Mouse (Mus musculus) kidney, embryonic 15.5 days (tissue): ENCODE results near the gene Nmrk1. TPM values are rescaled to one million over a fixed set of nuclear protein-coding genes. Genes with fewer than 3 reads are reported as not detected.

Experiments
- ATAC-seq: fragments of 200-750 bp; cut with Nextera tagmentation; replicated peaks from 2 replicates; pipeline ENCODE4 v1.8.0; 2017; ENCODE audit warnings: moderate TSS enrichment; ENCODE audit not compliant: low FRiP score
- H3K27ac ChIP-seq: fragments of 300-500 bp; sonication (generic); 2 replicates; pipeline ENCODE4 v1.5.1; 2015; ENCODE audit warnings: mild to moderate bottlenecking, inconsistent platforms
- H3K27me3 ChIP-seq: fragments of 300-500 bp; sonication (generic); 2 replicates; pipeline ENCODE4 v1.6.1; 2015; ENCODE audit warnings: inconsistent platforms
- H3K36me3 ChIP-seq: fragments of 300-500 bp; sonication (generic); 2 replicates; pipeline ENCODE4 v1.6.1; 2015; ENCODE audit warnings: inconsistent platforms
- H3K4me1 ChIP-seq: fragments of 300-500 bp; sonication (generic); 2 replicates; pipeline ENCODE4 v1.6.1; 2015; ENCODE audit warnings: inconsistent platforms
- H3K4me2 ChIP-seq: fragments of 300-500 bp; sonication (generic); 2 replicates; pipeline ENCODE4 v1.6.1; 2015; ENCODE audit warnings: moderate library complexity, mild to moderate bottlenecking, inconsistent platforms
- H3K4me3 ChIP-seq: fragments of 300-500 bp; sonication (generic); replicated peaks from 2 replicates; pipeline ENCODE4 v1.5.1; 2015; ENCODE audit warnings: mild to moderate bottlenecking, inconsistent platforms
- H3K9ac ChIP-seq: fragments of 300-500 bp; sonication (generic); 2 replicates; pipeline ENCODE4 v1.6.1; 2015; ENCODE audit warnings: mild to moderate bottlenecking, inconsistent platforms
- H3K9me3 ChIP-seq: fragments of 300-500 bp; sonication (generic); replicated peaks from 2 replicates; pipeline ENCODE4 v1.6.1; 2016; ENCODE audit warnings: inconsistent platforms
- WGBS: fragments of 180-500 bp; shearing (Covaris S2); methylation state at CpG from one replicate; pipeline ENCODE4 v1.1.7; 2015; ENCODE audit warnings: mixed read lengths; 5-methylcytosine and 5-hydroxymethylcytosine counted together
- polyA plus RNA-seq: library from polyadenylated mRNA; unstranded; fragments of >200 nt; fragmentation: Nextera tagmentation; extraction: Ambion mirVana; gene quantifications from 2 replicates; pipeline ENCODE4 v1.2.1, GENCODE M21; 2015

Gene Nmrk1
- polyA plus RNA-seq, 1 experiment from 2014 or later = 24.7 TPM

DNA sequence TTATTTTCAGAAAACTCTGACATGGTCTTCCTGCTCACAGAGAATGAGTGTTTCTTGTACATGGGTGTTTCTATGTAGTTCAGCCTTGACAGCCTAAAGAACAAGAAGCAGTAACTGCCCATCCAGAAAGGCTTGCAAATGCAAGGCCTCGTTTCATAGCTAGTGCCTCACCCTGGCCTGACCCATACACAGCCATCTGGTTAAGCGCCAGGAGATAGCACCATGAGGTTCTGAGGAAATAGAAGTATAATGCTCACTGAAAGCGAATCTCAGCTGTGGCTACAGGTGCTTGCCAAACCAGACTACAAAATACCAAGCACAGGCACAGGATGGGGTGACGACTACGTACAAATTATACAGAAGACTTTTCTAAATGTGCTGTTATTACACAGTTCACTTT, 34.9 kb upstream of the Nmrk1 start:
- Histone ChIP-seq H3K4me2 (no peak overlapping the region), H3K27me3 (no peaks in the 10 kb centered on the region), H3K4me3 (no peak overlapping the region), H3K9me3 (no peaks in the 10 kb centered on the region), H3K9ac (no peak overlapping the region), H3K36me3 (peaks cover 9% of the 10 kb centered on the region), H3K4me1 (peaks cover 23% of the 10 kb centered on the region), H3K27ac (no peak overlapping the region)
- ATAC-seq = no peak
- WGBS = 84% methylated on average over 5 of the region's 5 CpGs

DNA sequence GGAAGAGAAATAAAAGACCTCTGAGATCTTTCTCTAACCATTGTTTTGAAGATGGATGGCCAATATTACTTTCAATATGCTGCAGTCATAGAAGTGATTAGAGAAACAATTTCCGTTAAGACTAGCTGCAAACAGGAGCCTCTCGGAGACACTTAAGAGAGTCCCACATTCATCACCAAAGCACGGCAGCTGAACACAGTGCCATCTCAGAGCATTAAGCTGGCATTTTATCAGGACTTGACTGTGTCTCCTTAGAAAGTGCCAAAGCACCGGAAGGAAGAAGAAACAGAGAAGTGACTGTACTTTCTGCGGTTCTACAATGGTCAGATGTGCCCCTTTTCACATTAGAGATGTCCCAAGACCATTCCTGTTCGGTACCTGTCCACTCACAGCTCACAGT, 34.0 kb upstream of the Nmrk1 start:
- ATAC-seq = no peak
- H3K9me3 ChIP-seq = no peaks in the 10 kb centered on the region
- H3K36me3 ChIP-seq = peaks cover 16% of the 10 kb centered on the region
- H3K27me3 ChIP-seq = no peaks in the 10 kb centered on the region
- no peak overlapping the region for H3K4me3 ChIP-seq
- no peak overlapping the region for H3K9ac ChIP-seq
- no peak overlapping the region for H3K27ac ChIP-seq
- WGBS = 83% methylated on average over 6 of the region's 6 CpGs
- H3K4me1 ChIP-seq = peaks cover 17% of the 10 kb centered on the region
- H3K4me2 ChIP-seq = no peak overlapping the region

DNA sequence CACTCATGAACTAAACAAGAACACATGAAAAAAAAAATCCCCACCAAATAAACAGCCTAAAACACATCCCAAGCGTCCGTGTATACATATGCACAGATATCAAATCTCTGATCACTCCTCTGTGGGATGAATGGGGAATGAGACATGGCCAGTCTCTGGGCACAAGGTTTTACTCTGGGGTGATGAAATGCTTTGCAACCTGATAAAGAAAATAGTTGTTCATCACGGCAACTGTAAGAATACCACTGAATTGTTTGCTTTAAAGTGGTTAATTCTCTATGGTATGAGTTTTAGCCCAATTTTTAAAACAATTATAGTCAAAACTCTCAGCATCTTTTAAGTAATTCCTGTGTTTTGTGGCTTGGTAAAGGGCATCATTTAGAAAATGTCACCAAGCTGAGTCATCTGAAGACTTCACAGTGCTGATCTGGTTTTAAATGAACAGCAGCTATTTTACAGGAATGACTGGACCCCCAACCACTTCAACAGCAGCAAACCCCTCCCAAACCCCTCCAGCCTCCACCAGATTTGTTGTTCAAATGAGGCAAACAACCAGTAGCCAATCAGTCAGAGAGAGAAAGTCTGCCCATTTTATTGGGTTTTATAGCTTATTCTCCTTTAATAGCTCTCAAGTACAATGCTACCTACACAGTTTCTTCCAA, 33.4 kb upstream of the Nmrk1 start:
- ATAC-seq = no peak
- no peaks in the 10 kb centered on the region for H3K27me3 ChIP-seq
- WGBS = 86% methylated on average over 3 of the region's 3 CpGs

DNA sequence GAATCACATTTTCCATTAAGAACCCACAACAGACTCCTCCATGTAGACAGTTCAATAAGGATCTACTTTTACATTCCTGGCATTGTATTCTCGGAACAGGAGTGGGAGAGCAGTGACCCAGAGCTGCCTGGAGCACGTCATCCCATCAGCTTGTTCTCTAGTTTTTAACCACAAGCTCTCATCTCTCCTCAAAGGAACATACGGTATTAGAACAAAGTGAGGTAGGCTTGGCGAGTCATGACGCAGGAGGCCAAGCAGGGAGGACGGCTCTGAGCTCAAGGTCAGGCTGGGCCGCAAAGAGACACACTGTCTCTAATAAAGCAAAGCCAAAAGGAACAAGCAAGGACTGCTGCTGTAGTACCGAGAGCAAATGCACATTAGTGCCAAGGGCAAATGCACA, 32.7 kb upstream of the Nmrk1 start:
- Histone ChIP-seq H3K27ac (peak overlapping the region; percentile 14; the same call in 1 of the 2 replicates), H3K4me2 (no peak overlapping the region), H3K36me3 (peaks cover 18% of the 10 kb centered on the region), H3K9me3 (no peaks in the 10 kb centered on the region), H3K4me3 (no peak overlapping the region), H3K4me1 (peaks cover 11% of the 10 kb centered on the region; the same call in 1 of the 2 replicates), H3K27me3 (no peaks in the 10 kb centered on the region), H3K9ac (no peak overlapping the region)
- WGBS = 46% methylated on average over 8 of the region's 8 CpGs
- ATAC-seq = no peak; the same call in 1 of the 2 replicates

More for the DNA sequence above, 33.4 kb upstream of the Nmrk1 start:
- H3K4me2 ChIP-seq = no peak overlapping the region
- H3K4me3 ChIP-seq = no peak overlapping the region
- peaks cover 18% of the 10 kb centered on the region for H3K36me3 ChIP-seq
- no peak overlapping the region for H3K9ac ChIP-seq
- peaks cover 16% of the 10 kb centered on the region for H3K4me1 ChIP-seq
- H3K9me3 ChIP-seq = no peaks in the 10 kb centered on the region
- H3K27ac ChIP-seq = 0 out of 2 replicates have a peak overlapping the region, but pooled peaks have one; percentile 14

DNA sequence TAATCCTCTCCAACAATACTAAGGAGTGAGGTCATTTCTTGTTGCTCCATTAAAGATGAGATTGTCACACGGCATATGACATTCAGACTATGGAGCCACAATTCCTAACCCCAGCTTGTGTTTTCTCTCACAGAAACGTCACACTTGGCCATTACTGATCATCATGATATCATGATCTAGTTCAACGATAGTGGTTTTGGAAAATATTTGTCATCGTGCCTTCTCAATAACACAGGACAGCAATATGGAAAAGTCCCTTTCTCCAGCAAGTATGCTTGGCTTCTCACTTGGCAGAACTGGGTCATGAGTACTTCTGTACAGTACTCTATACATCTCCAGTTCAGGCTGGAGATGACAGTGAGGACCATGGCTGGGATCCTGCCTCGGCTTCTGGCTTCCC, 32.1 kb upstream of the Nmrk1 start:
- ATAC-seq = no peak
- Histone ChIP-seq H3K9ac (no peak overlapping the region), H3K27ac (no peak overlapping the region), H3K36me3 (peaks cover 18% of the 10 kb centered on the region), H3K4me2 (no peak overlapping the region), H3K9me3 (no peaks in the 10 kb centered on the region), H3K4me1 (peaks cover 11% of the 10 kb centered on the region; the same call in 1 of the 2 replicates), H3K27me3 (no peaks in the 10 kb centered on the region), H3K4me3 (no peak overlapping the region)
- 85% methylated on average over 5 of the region's 5 CpGs for WGBS

DNA sequence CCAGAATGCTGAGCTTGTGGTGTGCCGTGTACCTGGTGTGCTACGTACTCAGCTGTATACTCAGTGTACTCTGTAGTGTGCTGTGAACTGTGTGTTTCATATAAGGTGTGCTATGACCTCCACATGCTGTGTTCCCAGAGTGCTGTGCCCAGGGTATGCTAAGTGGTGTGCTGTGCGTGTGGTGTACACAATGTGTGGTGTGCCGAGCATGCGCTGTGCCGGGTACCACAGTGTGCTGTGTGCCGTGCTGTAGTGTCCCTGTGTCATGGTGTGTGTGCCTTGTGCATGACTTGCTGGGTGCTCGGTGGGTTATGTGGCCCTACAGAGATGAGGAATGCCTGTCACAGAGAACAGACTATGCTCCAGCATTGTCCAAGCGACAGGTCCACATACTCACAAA, 31.1 kb upstream of the Nmrk1 start:
- no peak overlapping the region for H3K9ac ChIP-seq
- no peaks in the 10 kb centered on the region for H3K9me3 ChIP-seq
- 95% methylated on average over 9 of the region's 9 CpGs for WGBS

DNA sequence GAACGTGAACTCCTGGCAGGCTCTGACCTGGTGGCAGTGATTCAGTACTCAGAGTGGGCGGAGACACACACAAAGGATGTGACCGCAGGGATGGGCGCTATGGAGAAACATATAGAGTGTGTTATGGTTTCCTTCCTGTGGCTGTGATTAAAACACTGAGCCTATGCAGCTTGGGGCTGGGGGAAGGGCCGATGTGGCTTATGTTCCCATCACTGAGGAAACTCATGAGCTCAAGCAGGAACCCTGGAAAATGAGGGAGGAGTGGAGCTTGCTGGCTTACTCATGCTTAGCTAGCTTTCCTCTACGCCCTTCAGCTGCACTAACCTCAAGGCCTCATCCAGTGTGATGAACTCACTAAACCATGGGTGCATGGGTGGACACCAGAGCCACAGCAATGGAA, 28.7 kb upstream of the Nmrk1 start:
- Histone ChIP-seq H3K36me3 (peaks cover 18% of the 10 kb centered on the region), H3K27ac (peak overlapping the region; percentile 45; the same call in 1 of the 2 replicates), H3K4me2 (no peak overlapping the region), H3K27me3 (no peaks in the 10 kb centered on the region), H3K4me3 (no peak overlapping the region), H3K9ac (no peak overlapping the region), H3K4me1 (peaks cover 22% of the 10 kb centered on the region), H3K9me3 (no peaks in the 10 kb centered on the region)
- 0 out of 2 replicates have a peak, but pooled peaks have one; percentile 11 for ATAC-seq
- whole genome bisulfite sequencing = 77% methylated on average over 6 of the region's 6 CpGs

More for the DNA sequence above, 31.1 kb upstream of the Nmrk1 start:
- Histone ChIP-seq H3K4me3 (no peak overlapping the region), H3K4me2 (no peak overlapping the region), H3K4me1 (peaks cover 11% of the 10 kb centered on the region; the same call in 1 of the 2 replicates), H3K27ac (no peak overlapping the region), H3K36me3 (peaks cover 18% of the 10 kb centered on the region), H3K27me3 (no peaks in the 10 kb centered on the region)
- no peak for ATAC-seq

DNA sequence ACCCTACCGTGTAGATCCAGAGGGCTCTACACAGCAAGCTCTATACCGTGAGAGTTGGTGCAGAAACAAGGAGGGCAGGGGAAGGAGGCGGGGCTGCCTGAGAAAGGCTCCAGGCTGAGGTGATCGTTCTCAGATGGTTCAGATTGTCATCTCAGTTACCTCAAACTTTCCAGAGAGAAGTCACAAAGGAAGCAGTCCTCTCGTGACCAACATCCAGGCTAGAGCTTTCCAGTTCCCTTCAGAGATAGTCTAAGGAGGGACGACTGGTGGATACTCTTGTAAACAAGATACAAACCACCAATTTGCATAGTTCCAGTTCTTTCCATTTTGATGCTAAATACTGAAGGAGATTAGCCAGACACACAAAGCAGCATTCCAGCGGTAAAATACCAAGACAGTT, 23.8 kb upstream of the Nmrk1 start:
- Histone ChIP-seq H3K9me3 (no peaks in the 10 kb centered on the region), H3K27me3 (no peaks in the 10 kb centered on the region), H3K4me3 (no peak overlapping the region), H3K36me3 (peaks cover 5% of the 10 kb centered on the region; the same call in 1 of the 2 replicates), H3K4me2 (no peak overlapping the region), H3K4me1 (peaks cover 31% of the 10 kb centered on the region), H3K9ac (no peak overlapping the region), H3K27ac (peak overlapping the region; percentile 68; the same call in 1 of the 2 replicates)
- 27% methylated on average over 7 of the region's 7 CpGs for WGBS
- no peak for ATAC-seq

DNA sequence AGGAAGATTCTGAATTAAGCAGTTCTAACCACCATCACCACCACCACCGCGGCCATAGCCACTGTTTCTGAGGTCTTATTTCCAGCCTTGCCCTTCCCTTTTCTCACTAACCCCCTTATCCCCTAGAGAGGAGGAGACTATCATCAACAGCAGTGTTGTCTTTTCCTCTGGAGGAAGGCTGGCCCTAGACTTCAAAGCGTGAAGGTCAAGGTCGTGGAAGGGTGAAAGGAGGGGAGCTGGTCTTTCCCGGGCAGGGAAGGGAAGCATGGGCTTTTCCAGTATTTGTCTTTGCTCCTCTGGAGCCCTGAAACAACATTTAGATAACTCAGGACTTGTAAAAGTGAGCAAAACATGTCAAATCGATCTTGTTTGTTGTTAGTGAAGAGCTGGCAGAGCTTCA, 22.8 kb upstream of the Nmrk1 start:
- ATAC-seq = peak; percentile 49

DNA sequence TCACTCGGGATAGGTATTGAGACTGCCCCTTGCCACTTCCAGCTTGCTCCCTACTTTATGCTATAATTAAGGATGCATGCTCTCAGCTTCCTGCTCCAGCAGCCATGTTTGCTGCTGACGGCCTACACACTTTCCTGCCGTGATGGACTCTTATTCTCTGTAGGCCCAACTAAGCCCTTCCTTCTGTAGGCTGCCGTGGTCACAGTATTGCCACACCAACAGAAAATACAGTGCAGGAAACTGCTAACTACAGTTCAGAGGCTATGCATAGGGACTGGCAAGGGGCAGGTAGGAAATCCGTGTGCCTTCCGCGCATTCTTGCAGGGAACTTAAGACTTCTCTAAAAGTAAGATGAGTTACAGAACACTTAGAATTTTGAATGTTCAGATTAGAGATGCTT, 17.4 kb upstream of the Nmrk1 start:
- 78% methylated on average over 7 of the region's 7 CpGs for whole genome bisulfite sequencing
- Histone ChIP-seq H3K4me2 (no peak overlapping the region), H3K27me3 (no peaks in the 10 kb centered on the region), H3K9me3 (no peaks in the 10 kb centered on the region), H3K4me3 (no peak overlapping the region), H3K27ac (peak overlapping the region; percentile 81; the same call in 1 of the 2 replicates), H3K4me1 (peaks cover 19% of the 10 kb centered on the region), H3K36me3 (0 out of 2 replicates have a peak, but pooled peaks cover 4% of the 10 kb centered on the region), H3K9ac (no peak overlapping the region)
- no peak for ATAC-seq

More for the DNA sequence above, 22.8 kb upstream of the Nmrk1 start:
- Histone ChIP-seq H3K4me1 (peaks cover 31% of the 10 kb centered on the region), H3K4me3 (no peak overlapping the region), H3K36me3 (0 out of 2 replicates have a peak, but pooled peaks cover 4% of the 10 kb centered on the region), H3K27me3 (no peaks in the 10 kb centered on the region), H3K4me2 (no peak overlapping the region), H3K9ac (no peak overlapping the region), H3K27ac (peak overlapping the region; percentile 20; the same call in 1 of the 2 replicates), H3K9me3 (no peaks in the 10 kb centered on the region)
- 27% methylated on average over 6 of the region's 6 CpGs for WGBS

DNA sequence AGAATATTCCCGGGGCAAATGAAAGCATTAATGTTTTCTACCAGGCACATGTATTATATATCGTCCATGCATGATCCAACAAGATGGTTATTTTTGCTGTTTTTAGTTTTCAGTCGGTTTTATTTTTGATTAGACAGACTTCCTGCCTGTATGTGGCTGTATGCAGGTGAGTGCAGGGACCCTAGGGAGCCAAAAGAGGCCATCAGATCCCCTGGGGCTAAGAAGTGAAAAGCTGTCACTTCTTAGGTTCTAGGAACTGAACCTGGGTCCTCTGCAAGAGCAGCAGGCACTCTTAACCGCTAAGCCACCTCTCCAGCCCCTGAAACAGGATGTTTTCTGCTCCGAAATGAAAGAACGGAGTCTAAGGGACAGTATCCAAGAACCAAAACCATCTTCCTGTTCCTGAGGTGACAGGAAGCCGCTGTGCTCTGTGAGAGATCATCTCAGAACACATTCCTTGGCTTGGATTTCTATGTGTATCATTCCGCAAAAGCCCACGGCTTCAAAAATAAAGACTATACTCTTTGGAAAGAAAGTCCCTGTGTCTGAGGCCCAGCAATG, 16.0 kb upstream of the Nmrk1 start:
- Histone ChIP-seq H3K4me2 (no peak overlapping the region), H3K4me3 (no peak overlapping the region), H3K27ac (peak overlapping the region; percentile 71), H3K27me3 (no peaks in the 10 kb centered on the region), H3K9me3 (no peaks in the 10 kb centered on the region), H3K9ac (no peak overlapping the region), H3K4me1 (peaks cover 18% of the 10 kb centered on the region), H3K36me3 (0 out of 2 replicates have a peak, but pooled peaks cover 4% of the 10 kb centered on the region)
- no peak for ATAC-seq
- WGBS = 71% methylated on average over 9 of the region's 9 CpGs

DNA sequence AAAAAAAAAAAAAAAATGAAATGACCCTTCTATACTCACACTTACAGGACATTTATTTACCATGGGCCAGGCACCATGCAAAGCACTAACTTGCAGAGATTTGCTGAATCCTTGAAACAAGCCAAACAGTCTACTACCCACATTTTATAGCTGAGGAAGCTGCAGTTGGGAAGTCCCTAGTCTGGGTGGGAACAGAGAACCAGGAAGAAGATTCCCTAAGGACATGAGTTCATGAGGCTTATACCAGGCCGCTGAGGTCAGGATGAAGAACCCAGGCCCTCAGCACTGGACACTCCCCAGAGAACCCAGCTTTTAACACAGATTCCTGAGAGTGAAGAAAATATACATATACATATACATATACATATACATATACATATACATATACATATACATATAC, 14.2 kb upstream of the Nmrk1 start:
- Histone ChIP-seq H3K4me1 (peaks cover 18% of the 10 kb centered on the region), H3K9me3 (no peaks in the 10 kb centered on the region), H3K27me3 (no peaks in the 10 kb centered on the region), H3K4me3 (no peak overlapping the region), H3K4me2 (no peak overlapping the region), H3K9ac (no peak overlapping the region), H3K27ac (no peak overlapping the region), H3K36me3 (no peaks in the 10 kb centered on the region)
- WGBS = 93% methylated on average over 1 of the region's 1 CpGs
- ATAC-seq = no peak
